Mouse (Mus musculus) gastrocnemius, postnatal 10 days (tissue): ENCODE data around the gene Lyl1. TPM values are rescaled to one million over a fixed set of nuclear protein-coding genes. Genes with fewer than 3 reads are reported as not detected.

Experiments used
- DNase-seq: peaks from one replicate; pipeline ENCODE4 v3.0.0; 2021; ENCODE audit warnings: mixed read lengths
- total RNA-seq, 2 experiments: library from RNA; stranded (reverse); gene quantifications; 2 replicates each; pipeline ENCODE4 v1.2.3; 2021

The Lyl1 gene
- total RNA-seq, 2 experiments from 2014 or later: 3.3 to 5.4 TPM

- DNase-seq: peak; percentile 71
These were observed 21.8 kb downstream of the Lyl1 start, which contains the start of gene G430095P16Rik for GRCm38 (mm10) chr8:84722850-84723570. Gene G430095P16Rik (plus strand): TSS chr8:84723007.

- DNase-seq: no peak
These were observed 22.3 kb downstream of the Lyl1 start for GRCm38 (mm10) chr8:84723571-84723900.

- DNase-seq: no peak
These were observed 23.4 kb downstream of the Lyl1 start for GRCm38 (mm10) chr8:84724683-84725082.

GRCm38 (mm10) chr8:84725246-84725940 is 24.1 kb downstream of the Lyl1 start:
- no peak for DNase-seq

GRCm38 (mm10) chr8:84725941-84726259 is 24.6 kb downstream of the Lyl1 start:
- no peak for DNase-seq

GRCm38 (mm10) chr8:84728474-84728873 is 27.2 kb downstream of the Lyl1 start:
- DNase-seq: no peak

GRCm38 (mm10) chr8:84729921-84730362 is 28.7 kb downstream of the Lyl1 start:
- peak; percentile 65 for DNase-seq

- peak; percentile 69 for DNase-seq
These were observed 29.5 kb downstream of the Lyl1 start for GRCm38 (mm10) chr8:84730541-84731370.

- peak; percentile 19 for DNase-seq
These were observed 30.3 kb downstream of the Lyl1 start for GRCm38 (mm10) chr8:84731371-84732177.

GRCm38 (mm10) chr8:84732545-84732944 is 31.3 kb downstream of the Lyl1 start:
- DNase-seq: peak; percentile 40

- peak; percentile 29 for DNase-seq
These were observed 31.7 kb downstream of the Lyl1 start for GRCm38 (mm10) chr8:84732996-84733395.

GRCm38 (mm10) chr8:84733959-84734358 is 32.7 kb downstream of the Lyl1 start:
- no peak for DNase-seq

- DNase-seq: no peak
These were observed 33.4 kb downstream of the Lyl1 start for GRCm38 (mm10) chr8:84734680-84735079.

- no peak for DNase-seq
These were observed 34.3 kb downstream of the Lyl1 start for GRCm38 (mm10) chr8:84735597-84735996.

- DNase-seq: no peak
These were observed 35.3 kb downstream of the Lyl1 start for GRCm38 (mm10) chr8:84736521-84736920.

- peak; percentile 83 for DNase-seq
These were observed 36.4 kb downstream of the Lyl1 start for GRCm38 (mm10) chr8:84737608-84738007.

- no peak for DNase-seq
These were observed 37.0 kb downstream of the Lyl1 start for GRCm38 (mm10) chr8:84738266-84738665.

GRCm38 (mm10) chr8:84738715-84739400 is 37.6 kb downstream of the Lyl1 start:
- DNase-seq: no peak

- no peak for DNase-seq
These were observed 38.1 kb downstream of the Lyl1 start for GRCm38 (mm10) chr8:84739401-84739742.

GRCm38 (mm10) chr8:84740895-84741843 is 39.9 kb downstream of the Lyl1 start:
- no peak for DNase-seq
